ENCODE assay signal across 9 mouse cellular contexts in the genomic region with DNA sequence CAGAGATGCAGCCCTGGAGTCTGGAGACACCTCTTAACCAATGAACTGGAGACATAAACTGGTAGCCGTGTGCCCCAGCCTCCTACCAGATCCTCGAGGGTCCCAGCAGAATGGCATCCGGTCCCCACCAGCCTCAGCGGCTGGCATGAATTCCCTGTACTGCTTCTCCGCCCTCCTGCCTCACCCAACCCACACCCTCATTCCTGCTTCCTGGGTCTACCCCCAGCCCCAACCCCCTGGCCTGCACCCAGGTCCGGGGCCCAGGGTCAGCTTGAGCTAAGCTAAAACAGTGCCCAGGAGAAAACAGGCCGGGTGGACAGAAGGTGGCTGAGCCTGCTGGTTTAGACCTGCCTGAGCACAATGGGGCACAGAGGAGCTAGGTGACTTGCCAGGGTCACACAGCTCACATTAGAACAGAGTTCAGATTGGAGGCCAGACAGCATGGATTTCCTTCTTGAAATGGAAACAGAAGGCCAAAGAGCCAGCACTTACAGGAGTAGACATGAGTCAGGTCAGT. TPM values are rescaled to one million over a fixed set of nuclear protein-coding genes. Genes with fewer than 3 reads are reported as not detected.
DNase-seq lines count a peak whose midpoint lies in the region; ATAC-seq and TF ChIP-seq lines count a peak whose summit lies in the region.
"Had no signal": no experiment of that assay in that cellular context is flagged by ENCODE, and none has a peak within 500 bp of the region (broad histone marks: within the 10 kb centered on the region; RNA-seq: fewer than 3 reads in every experiment).

No protein-coding gene starts in this region.

- no peak for TF ChIP-seq CTCF in spleen, adult 2 months (IDR thresholded peaks at IDR 0.05; ENCODE audit: extremely low read depth, insufficient read depth, insufficient read length, insufficient replicate concordance)

- intact Hi-C loops in gastrocnemius, postnatal 14 days (cut with DNase I; ENCODE audit: low total_unique reads), result no loop called here

- H3K36me3 ChIP-seq in spleen, adult 2 months (ENCODE audit: control insufficient read depth, insufficient read depth, low read length), result peaks cover 6% of the 10 kb centered on the region; the same call in 1 of the 2 replicates
- peaks cover 10% of the 10 kb centered on the region for H3K36me3 ChIP-seq in liver, embryonic 12.5 days

- H3K9me3 ChIP-seq in liver, embryonic 12.5 days (replicated peaks), result no peaks in the 10 kb centered on the region

- H3K4me1 ChIP-seq in spleen, adult 2 months (ENCODE audit: control insufficient read depth, insufficient read depth, insufficient read length), result peaks cover 78% of the 10 kb centered on the region
- H3K4me1 ChIP-seq in liver, embryonic 12.5 days, result peaks cover 88% of the 10 kb centered on the region

- H3K4me2 ChIP-seq in liver, embryonic 12.5 days, result peak overlapping the region; percentile 1; the same call in 1 of the 2 replicates

- no peak for TF ChIP-seq POLR2A in spleen, adult 2 months (IDR thresholded peaks at IDR 0.05; ENCODE audit: low read depth, low read length)

- WGBS in spleen, adult 2 months, result 78% methylated on average over 7 of the region's 7 CpGs
- 60% methylated on average over 7 of the region's 7 CpGs for WGBS in liver, embryonic 12.5 days (ENCODE audit: insufficient replicate concordance)

- peak; percentile 14 for DNase-seq in gastrocnemius, postnatal 10 days
- no peak for DNase-seq in gastrocnemius, postnatal 14 days
- DNase-seq in spleen, adult 2 months (ENCODE audit: low read depth in 1 of 2, low spot score in 2 of 2), result no peak
- DNase-seq in spleen, postnatal 14 days (ENCODE audit: low spot score in 2 of 2), result no peak
- no peak for DNase-seq in adrenal gland, postnatal 10 days
- DNase-seq in Muller cell, postnatal 12 days (ENCODE audit: inconsistent ontology term), result no peak
- no peak for DNase-seq in gastrocnemius, adult 8-10 months (ENCODE audit: low spot score in 2 of 2)

- H3K9ac ChIP-seq in liver, embryonic 12.5 days, result no peak overlapping the region

- no peak for ATAC-seq in liver, embryonic 12.5 days

- H3K27me3 ChIP-seq in spleen, adult 2 months (ENCODE audit: control insufficient read depth, insufficient read depth, low read length), result no peaks in the 10 kb centered on the region
- 0 out of 2 replicates have a peak, but pooled peaks cover 4% of the 10 kb centered on the region for H3K27me3 ChIP-seq in liver, embryonic 12.5 days (replicated peaks)

- no peak overlapping the region for H3K4me3 ChIP-seq in spleen, adult 2 months (ENCODE audit: extremely low read depth, insufficient read depth, insufficient read length)
- no peak overlapping the region for H3K4me3 ChIP-seq in liver, embryonic 12.5 days
- H3K4me3 ChIP-seq: erythroblast, embryonic 14.5 days had no signal

- H3K27ac ChIP-seq in spleen, adult 2 months (ENCODE audit: insufficient read depth, low read length), result peak overlapping the region; percentile 76
- H3K27ac ChIP-seq in liver, embryonic 12.5 days, result peak overlapping the region; percentile 46

RNA-seq across cellular contexts. Expression of a gene that starts 8.2 kb away (rescaled TPM):
- total RNA-seq in gastrocnemius, postnatal 10 days (2021), result 10 to 100 TPM; 38.3 to 41.8 TPM
- total RNA-seq in gastrocnemius, postnatal 14 days (2021), result 10 to 100 TPM; 18.3 to 24.5 TPM
- polyA plus RNA-seq in spleen, adult 2 months (2012; rRNA removed), result 606 and 770 TPM in 2 replicates
- 46.5 and 49.5 TPM in 2 replicates for polyA plus RNA-seq in liver, embryonic 12.5 days (2016; fragmentation: Nextera tagmentation; extraction: Ambion mirVana)
- total RNA-seq in adrenal gland, postnatal 10 days (2021), result 10 to 100 TPM; 68.0 to 77.5 TPM
- 1 to 10 TPM; 1.8 to 3.7 (median 3.2) TPM for total RNA-seq in gastrocnemius, adult 8-10 months (2022)

RNA-seq across cellular contexts. Expression of a gene that starts 29.9 kb away (rescaled TPM):
- 1 to 10 TPM; 2.9 to 3.9 TPM for total RNA-seq in gastrocnemius, postnatal 10 days (2021)
- total RNA-seq in gastrocnemius, postnatal 14 days (2021), result 1 to 10 TPM; 2.2 to 2.7 TPM
- 27.2 and 54.6 TPM in 2 replicates for polyA plus RNA-seq in spleen, adult 2 months (2012; rRNA removed)
- polyA plus RNA-seq in liver, embryonic 12.5 days (2016; fragmentation: Nextera tagmentation; extraction: Ambion mirVana), result 7.0 and 7.7 TPM in 2 replicates
- 10 to 100 TPM in 1 of 2 experiments, 1 to 10 TPM in 1; 7.3 to 11.2 TPM for total RNA-seq in adrenal gland, postnatal 10 days (2021)
- 1 to 10 TPM in 3 of 4 experiments, under 1 TPM in 1; 0.90 to 2.1 (median 1.6) TPM for total RNA-seq in gastrocnemius, adult 8-10 months (2022)

RNA-seq across cellular contexts. Expression of a gene that starts 53.9 kb away (rescaled TPM):
- 1 to 10 TPM; 4.7 to 5.2 TPM for total RNA-seq in gastrocnemius, postnatal 10 days (2021)
- total RNA-seq in gastrocnemius, postnatal 14 days (2021), result 1 to 10 TPM; 4.1 to 4.3 TPM
- polyA plus RNA-seq in spleen, adult 2 months (2012; rRNA removed), result 4.8 and 6.2 TPM in 2 replicates
- polyA plus RNA-seq in liver, embryonic 12.5 days (2016; fragmentation: Nextera tagmentation; extraction: Ambion mirVana), result 6.1 and 6.7 TPM in 2 replicates
- total RNA-seq in adrenal gland, postnatal 10 days (2021), result 10 to 100 TPM in 1 of 2 experiments, 1 to 10 TPM in 1; 8.7 to 12.0 TPM
- 1 to 10 TPM; 2.9 to 4.8 (median 3.8) TPM for total RNA-seq in gastrocnemius, adult 8-10 months (2022)

Comparison
In these comparisons a context has a peak if more than half of its experiments do, and no peak if none do; other contexts are left out.
1. RNA of a gene that starts 8.2 kb away (total RNA-seq): 68.0 to 77.5 TPM in adrenal gland, postnatal 10 days, 38.3 to 41.8 TPM in gastrocnemius, postnatal 10 days and 18.3 to 24.5 TPM in gastrocnemius, postnatal 14 days; 1.8 to 3.7 TPM in gastrocnemius, adult 8-10 months; every median in the first group is over 4 times any median in the second.